Mouse (Mus musculus) lung, postnatal 14 days (tissue): ENCODE results near the gene Clns1a.
A peak's percentile ranks its signal among the peaks of the same experiment; 100 is the strongest.

Experiments used
- DNase-seq: peaks from one replicate; pipeline ENCODE4 v3.0.0; 2021

The Clns1a gene

DNA sequence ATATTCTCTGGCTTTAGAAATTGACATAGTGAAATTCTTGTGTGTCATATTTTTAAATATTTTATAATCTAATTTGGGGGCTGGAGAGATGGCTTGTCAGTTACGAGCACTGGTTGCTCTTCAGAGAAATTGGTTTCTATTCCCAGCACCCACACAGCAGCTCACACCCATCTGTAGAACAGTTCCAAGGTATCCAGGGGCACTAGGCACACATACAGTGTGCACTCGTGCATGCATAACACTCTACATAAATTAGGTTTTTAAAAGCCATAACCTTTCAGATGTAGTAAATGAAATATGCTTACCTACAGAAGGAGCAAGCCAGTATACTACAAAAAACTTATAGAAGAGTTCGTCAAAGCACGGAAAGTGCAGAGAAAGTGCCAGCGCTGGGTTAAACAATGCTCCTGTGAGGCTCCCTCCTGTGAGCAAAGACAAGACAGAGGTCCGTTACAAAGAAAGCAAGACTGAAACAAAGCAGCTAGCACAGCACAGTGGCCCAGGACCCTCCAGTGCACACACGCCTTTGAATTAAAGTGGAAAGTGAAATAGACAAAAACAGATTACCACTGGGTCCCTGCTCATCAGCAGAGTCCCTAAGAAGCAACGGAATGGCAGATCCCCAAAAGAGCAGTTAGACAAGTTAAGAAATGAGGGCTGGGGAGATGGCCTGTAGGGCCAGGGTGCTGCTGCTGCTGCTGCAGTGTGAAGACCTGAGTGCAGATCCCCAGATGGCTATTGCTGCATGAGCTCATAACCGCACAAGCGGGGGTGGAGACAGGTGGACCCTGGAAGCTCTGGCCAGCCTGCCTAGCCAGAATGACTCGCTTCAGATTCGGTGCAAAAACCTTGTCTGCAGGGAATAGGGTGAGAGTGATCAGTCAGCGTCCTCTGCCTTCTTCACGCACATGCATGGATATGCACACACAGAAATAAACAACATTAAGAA lies 32.5 kb downstream of the Clns1a start:
- no peak for DNase-seq

- DNase-seq = no peak
Observed at GRCm38 (mm10) chr7:97730427-97730826, 34.0 kb downstream of the Clns1a start.

GRCm38 (mm10) chr7:97733606-97734005 lies 37.2 kb downstream of the Clns1a start:
- no peak for DNase-seq

DNA sequence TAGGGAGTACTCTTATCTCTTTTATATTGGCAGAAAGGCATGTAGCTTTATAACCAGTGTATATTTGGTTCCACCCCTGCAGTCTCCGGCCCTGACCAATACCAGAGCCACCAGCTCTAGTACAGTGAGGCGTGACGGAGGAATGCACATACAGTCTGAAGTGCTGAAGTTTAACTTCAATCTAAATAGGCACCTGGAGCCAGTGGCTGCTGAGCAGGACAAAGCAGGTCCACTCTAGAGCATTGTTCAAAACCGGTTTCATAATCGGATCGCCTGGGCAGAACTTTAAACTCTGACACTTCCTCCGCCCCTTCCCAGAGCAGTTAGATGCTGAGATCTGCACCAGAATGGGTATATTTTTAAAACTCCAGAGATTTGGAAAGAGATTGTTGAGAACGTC lies 38.6 kb downstream of the Clns1a start:
- no peak for DNase-seq

GRCm38 (mm10) chr7:97735886-97736420 lies 39.5 kb downstream of the Clns1a start:
- DNase-seq = peak; percentile 47

DNA sequence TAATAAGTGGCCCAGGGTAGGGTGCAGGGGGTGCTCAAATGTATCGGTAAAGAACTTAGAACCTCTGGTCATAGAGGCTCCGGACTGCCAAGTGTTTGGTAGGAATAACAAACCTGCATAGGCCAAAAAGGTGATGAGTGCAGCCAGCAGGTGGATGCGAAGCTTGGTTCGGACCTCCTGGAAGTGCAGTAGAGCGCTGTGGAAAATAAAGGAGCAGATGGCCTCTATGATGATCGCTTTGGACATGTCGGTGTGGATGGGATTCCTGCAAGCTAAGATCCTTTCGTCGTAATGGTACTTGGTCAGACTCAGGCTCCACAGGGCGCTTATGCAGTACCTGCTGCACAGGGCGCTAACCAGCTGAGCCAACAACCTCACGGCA lies 40.8 kb downstream of the Clns1a start:
- no peak for DNase-seq

DNA sequence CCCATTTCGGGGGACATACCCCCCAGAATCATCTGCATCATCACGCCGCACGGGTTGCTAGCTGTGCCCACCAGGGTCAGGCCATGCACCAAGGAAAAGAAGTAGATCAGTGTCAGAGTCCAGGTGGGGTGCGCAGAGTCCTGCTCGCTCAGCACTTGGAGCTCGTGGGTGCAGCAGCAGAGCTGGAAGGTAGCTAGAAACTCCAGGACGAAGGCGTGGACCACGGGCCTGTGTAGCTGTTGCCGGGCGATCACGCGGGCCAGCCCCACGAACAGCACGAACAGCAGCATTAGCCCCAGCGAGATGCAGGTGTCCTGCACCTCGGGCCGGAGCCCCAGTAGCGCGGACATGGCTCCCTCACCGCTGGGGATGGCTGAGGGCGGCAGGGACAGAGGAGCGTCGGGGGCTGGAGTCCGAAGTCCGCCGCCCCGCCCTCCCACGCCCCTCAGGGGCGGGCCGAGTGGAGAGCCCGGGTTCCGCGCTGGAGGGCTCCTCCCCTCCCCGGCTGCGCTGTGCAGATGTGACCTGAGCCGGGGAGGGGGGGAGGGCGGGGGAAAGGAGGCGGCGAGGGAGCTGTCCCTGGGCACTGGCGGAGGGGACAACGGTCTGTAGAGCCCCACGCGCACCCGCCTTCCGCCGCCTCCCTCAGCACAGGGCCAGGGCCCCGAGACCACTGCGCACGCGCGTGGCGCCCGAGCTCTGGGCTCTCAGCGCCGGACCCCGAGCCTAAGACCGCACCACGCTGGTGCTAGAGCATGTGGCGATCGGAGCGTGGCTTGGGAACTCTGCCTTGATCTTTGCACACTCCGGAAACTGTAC lies 41.4 kb downstream of the Clns1a start, which contains the start of gene Aqp11:
Gene Aqp11 (minus strand): TSS at position 652 of the 819 bp plus-strand sequence.
- peak; percentile 88 for DNase-seq

DNA sequence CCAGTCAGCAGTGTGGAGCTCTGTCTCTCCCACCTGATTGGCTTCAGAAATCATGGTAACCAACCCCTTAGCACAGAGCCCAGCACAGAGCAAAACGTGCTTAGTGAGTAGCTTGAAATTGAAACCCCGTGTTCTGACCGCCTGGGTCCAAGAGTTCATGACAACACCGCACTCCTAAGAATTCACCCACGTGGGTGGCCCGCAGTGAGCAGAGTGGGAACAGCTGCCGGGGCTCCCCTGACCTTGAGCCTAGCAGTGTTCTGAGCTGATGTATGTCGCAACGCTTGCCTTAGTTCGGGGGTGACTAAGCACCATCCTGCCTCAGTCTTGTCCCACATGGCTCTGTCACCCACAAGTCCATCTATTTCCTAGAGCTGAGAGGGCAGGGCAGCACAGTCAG lies 44.5 kb downstream of the Clns1a start:
- DNase-seq = peak; percentile 24

- DNase-seq = no peak
Observed at GRCm38 (mm10) chr7:97741756-97742291, 45.4 kb downstream of the Clns1a start.

DNA sequence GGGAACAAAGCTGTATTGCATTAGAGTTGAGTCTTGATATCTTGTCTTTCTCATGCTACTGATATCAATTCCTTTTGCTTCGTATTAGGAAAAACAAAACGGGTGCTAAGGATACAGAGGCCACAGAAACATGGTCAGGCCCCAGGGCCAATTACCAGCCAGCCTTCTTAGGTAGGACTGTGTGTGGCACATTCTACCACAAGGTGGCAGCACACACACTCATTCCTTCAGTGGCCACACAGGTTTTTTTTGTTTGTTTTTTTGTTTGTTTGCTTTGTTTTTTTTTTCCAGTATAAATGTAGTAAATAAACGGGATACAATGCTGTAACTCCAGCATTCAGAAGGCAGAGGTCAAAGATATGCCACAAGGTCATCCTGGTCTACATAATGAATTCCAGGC lies 48.9 kb downstream of the Clns1a start:
- peak; percentile 77 for DNase-seq

GRCm38 (mm10) chr7:97747176-97747707 lies 50.8 kb downstream of the Clns1a start:
- DNase-seq = no peak

DNA sequence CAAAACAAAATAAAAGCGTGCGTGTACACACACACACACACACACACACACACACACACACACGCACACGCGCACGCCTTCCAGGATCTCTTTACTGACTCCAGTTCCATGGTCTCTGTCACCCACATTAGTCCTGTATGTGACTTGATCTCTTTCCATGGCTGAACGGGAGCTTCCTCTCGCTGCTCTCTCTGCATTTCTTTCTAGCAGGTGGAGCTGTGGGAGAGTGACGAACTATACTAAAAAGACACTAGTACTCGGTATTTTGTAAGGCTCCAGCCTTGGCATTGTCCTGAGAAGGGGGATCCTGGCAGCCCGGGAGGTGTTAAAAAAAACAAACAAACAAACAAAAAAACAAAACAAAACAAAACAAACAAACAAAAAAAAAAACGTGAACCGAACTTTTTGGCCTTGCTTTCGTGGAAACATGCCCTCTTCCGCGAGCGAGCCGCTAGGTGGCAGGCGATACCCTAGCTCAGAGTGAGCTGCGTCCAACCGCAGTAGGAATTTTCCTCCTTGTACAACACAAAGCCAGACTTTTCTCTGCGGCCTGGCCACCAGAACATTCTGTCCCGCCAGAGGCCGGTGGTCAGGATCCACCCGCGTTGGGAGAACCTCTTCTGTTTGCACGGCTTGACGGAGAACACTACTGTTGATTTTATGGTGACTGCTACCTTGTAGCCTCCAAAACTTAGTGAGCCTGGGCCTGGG lies 51.5 kb downstream of the Clns1a start:
- peak; percentile 90 for DNase-seq

DNA sequence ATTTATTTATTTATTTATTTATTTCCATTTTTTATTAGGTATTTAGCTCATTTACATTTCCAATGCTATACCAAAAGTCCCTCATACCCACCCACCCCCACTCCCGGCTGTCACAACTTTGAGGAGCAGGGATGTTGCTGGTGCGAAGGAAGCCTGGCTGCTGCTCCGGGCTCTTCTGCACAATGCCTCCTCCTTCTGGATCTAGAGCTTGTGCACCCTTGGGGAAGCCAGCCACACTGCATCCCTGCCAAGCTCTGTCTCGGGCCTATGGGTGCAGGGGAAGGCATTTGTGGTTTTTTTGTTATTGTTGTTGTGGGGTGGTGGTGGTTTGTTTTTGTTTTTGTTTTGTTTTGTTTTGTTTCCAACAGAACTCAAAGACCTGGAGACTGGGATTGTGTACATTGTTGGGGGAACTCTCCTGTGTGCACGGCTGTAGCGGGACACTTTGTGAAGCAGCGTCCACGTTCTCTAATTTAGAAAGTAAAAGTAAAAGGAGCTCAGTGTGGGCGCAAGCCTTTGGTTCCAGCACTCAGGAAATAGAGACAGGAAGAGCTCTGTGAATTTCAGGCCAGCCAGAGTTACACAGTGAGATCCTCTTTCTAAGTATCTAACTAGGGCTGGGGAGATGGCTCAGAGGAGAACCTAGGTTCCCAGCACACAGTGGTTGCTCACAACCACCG lies 52.2 kb downstream of the Clns1a start:
- DNase-seq = peak; percentile 44

DNA sequence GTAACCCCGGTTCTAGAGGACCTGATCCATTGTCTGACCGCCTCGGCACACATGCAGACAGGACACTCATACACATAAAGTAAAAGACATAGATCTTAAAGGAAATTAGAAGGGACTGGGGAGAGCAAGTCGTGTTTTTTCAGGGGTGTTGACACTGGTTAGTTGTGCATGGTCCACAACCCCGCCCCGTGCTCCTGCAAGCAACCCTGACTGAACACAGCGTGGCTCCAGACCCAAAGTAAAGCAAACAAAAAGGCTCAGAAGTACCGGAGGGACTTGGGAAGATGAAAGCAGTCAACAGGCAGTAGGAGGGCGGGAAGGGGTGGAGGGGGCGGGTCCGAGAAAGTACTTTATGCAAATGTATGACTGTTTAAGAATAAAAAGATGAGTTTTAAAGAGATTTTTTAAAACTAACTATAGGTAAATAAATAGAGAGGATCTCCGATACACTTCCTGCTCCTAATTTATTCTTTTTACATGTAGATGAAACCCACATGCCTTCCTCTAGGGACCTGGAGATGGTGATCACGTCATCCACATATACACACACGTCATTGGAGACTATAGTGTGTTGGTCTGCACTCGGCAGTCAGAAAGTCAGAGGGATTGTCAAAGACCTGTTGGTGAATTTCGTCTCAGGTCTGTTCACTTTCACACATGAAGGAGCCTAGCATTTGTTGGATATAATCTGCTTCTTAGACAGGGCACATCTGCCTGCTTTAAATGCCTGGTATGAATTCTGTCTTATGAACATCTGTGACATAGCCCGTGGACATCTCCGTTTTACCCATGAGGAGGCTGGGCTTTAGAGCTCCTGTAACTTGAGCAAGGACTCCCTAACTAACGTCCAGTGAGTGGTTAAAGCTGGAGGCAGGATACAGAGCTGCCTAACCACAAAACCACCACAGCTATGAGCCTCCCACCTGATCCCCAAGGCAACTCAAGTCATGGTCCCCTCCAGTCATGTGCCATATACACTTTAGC lies 53.1 kb downstream of the Clns1a start:
- peak; percentile 35 for DNase-seq

GRCm38 (mm10) chr7:97756967-97757881 lies 60.8 kb downstream of the Clns1a start:
- DNase-seq = no peak

GRCm38 (mm10) chr7:97764591-97764990 lies 68.2 kb downstream of the Clns1a start:
- DNase-seq = no peak

DNA sequence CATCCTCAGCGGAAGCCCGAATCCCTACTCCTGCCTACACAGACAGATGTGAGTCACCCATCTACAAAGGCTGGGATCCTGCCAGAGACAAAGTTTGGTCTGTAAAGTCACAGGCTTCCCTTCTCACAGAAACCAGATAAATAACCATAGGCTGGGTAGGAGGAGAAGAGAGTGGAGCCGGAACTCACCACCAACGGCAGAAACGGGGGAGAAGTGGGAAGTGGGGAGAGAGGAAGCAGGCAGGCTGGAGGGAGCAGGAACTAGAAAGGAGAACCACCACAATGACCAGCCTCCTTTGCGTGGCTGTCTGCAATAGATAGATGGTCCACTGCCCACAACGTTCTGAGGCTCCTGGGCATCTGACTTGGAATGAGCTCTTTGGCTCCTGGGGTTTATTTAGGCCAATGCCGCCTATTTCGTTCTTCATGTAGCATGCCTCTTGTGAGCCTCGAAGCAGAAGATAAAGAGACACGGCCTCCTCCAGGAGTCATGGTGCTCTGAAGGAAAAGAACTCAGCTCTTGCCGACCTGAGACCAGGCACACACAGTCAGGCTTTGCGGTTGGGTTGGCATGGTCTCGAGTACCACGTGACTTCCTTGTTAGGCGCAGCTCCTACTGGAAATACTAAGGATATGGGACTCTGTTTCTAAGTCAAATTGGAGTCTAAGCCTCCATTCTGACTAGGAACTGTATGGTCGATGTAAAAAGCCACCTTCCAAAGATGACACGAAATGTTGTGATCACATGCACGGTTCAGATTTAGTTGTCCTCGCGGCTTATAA lies 68.9 kb downstream of the Clns1a start:
- DNase-seq = no peak

DNA sequence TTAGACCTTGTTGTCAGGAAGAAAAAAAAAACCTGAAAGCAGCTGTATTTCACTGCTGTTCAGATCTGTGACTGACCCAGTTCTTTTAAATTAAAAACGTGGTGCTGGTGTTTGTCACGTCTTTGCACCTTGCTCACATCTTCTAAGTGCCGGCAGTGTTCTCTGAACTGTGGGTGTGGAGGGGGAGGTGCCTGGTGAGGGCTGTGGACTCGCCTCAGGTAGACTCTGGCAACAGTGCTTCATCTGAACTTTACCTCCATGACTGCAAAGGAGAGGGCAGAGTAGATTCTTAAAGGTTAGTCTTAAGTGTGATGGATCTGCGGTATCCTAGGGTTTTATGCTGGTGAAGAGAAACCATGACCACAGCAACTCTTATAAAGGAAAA lies 69.5 kb downstream of the Clns1a start:
- DNase-seq = no peak
